Mouse (Mus musculus) liver, embryonic 13.5 days (tissue): ENCODE data around the gene Pdzd2. TPM values are rescaled to one million over a fixed set of nuclear protein-coding genes. Genes with fewer than 3 reads are reported as not detected.
"Not testable (repeated sequence)": the region's sequence is repeated elsewhere in the genome, so short reads cannot be mapped to it uniquely, and the experiment has no call there.

ENCODE experiments used
- ATAC-seq: fragments of 200-750 bp; cut with Nextera tagmentation; 2 replicates; pipeline ENCODE4 v1.8.0; 2017; ENCODE audit warnings: low read depth, mild to moderate bottlenecking, moderate number of reproducible peaks, moderate library complexity
- DNase-seq: peaks from one replicate; pipeline ENCODE4 v3.0.0; 2022
- H3K27ac ChIP-seq: fragments of 300-500 bp; sonication (generic); 2 replicates; pipeline ENCODE4 v1.5.1; 2015; ENCODE audit warnings: moderate library complexity, mild to moderate bottlenecking, inconsistent platforms
- H3K27me3 ChIP-seq: fragments of 300-500 bp; sonication (generic); 2 replicates; pipeline ENCODE4 v1.6.1; 2015; ENCODE audit warnings: mild to moderate bottlenecking, inconsistent platforms
- H3K36me3 ChIP-seq: fragments of 300-500 bp; sonication (generic); 2 replicates; pipeline ENCODE4 v1.6.1; 2015; ENCODE audit warnings: mild to moderate bottlenecking, inconsistent platforms
- H3K4me1 ChIP-seq: fragments of 300-500 bp; sonication (generic); replicated peaks from 2 replicates; pipeline ENCODE4 v1.6.1; 2015; ENCODE audit warnings: inconsistent platforms
- H3K4me2 ChIP-seq: fragments of 300-500 bp; sonication (generic); 2 replicates; pipeline ENCODE4 v1.6.1; 2015; ENCODE audit warnings: inconsistent platforms, mild to moderate bottlenecking, moderate library complexity
- H3K4me3 ChIP-seq: fragments of 300-500 bp; sonication (generic); replicated peaks from 2 replicates; pipeline ENCODE4 v1.5.1; 2015; ENCODE audit warnings: mild to moderate bottlenecking, inconsistent platforms
- H3K9ac ChIP-seq: fragments of 300-500 bp; sonication (generic); 2 replicates; pipeline ENCODE4 v1.6.1; 2015; ENCODE audit warnings: mild to moderate bottlenecking, inconsistent platforms
- H3K9me3 ChIP-seq: fragments of 300-500 bp; sonication (generic); replicated peaks from 2 replicates; pipeline ENCODE4 v1.6.1; 2016; ENCODE audit warnings: inconsistent platforms
- WGBS: fragments of 180-500 bp; shearing (Covaris S2); methylation state at CpG from one replicate; pipeline ENCODE4 v1.1.7; 2015; ENCODE audit not compliant: insufficient replicate concordance; 5-methylcytosine and 5-hydroxymethylcytosine counted together
- polyA plus RNA-seq: library from polyadenylated mRNA; unstranded; fragments of >200 nt; fragmentation: Nextera tagmentation; extraction: Ambion mirVana; gene quantifications from 2 replicates; pipeline ENCODE4 v1.2.1, GENCODE M21; 2015

Gene Pdzd2
- polyA plus RNA-seq, 1 experiment from 2014 or later, result 1.5 TPM

DNA sequence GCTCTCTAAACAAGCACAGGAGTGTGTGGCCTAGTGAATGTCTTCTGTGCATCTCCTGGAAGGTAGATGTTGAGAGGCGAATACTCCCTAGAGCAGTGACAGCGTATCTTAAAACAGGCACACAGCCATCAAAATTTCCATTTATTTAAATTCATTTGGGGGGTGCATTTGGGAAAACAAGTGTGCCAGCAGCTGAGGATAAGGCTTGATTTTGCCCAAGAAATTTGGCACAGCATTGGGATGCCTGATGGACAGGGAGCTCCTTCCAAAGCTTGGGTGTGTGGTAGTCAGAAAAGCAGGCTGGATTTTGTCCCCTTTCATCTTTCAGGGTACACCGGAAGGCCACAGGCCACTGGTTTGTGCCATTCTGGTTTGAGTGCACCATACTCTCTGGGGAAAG is 369.6 kb downstream of the Pdzd2 start:
- ATAC-seq (no peak), DNase-seq (no peak)
- no peak overlapping the region for H3K9ac ChIP-seq
- no peak overlapping the region for H3K27ac ChIP-seq
- H3K36me3 ChIP-seq, result no peaks in the 10 kb centered on the region
- no peak overlapping the region for H3K4me3 ChIP-seq
- no peaks in the 10 kb centered on the region for H3K27me3 ChIP-seq
- H3K4me1 ChIP-seq, result peaks cover 53% of the 10 kb centered on the region
- H3K4me2 ChIP-seq, result no peak overlapping the region
- WGBS, result 85% methylated on average over 3 of the region's 3 CpGs
- H3K9me3 ChIP-seq, result no peaks in the 10 kb centered on the region

GRCm38 (mm10) chr15:12368850-12369249 is 370.9 kb downstream of the Pdzd2 start:
- ATAC-seq (no peak), DNase-seq (no peak)
- no peaks in the 10 kb centered on the region for H3K27me3 ChIP-seq
- peaks cover 48% of the 10 kb centered on the region for H3K4me1 ChIP-seq
- 58% methylated on average over 4 of the region's 4 CpGs for WGBS
- no peak overlapping the region for H3K9ac ChIP-seq
- H3K4me3 ChIP-seq, result no peak overlapping the region
- no peak overlapping the region for H3K4me2 ChIP-seq
- no peak overlapping the region for H3K27ac ChIP-seq
- no peaks in the 10 kb centered on the region for H3K9me3 ChIP-seq
- H3K36me3 ChIP-seq, result no peaks in the 10 kb centered on the region

DNA sequence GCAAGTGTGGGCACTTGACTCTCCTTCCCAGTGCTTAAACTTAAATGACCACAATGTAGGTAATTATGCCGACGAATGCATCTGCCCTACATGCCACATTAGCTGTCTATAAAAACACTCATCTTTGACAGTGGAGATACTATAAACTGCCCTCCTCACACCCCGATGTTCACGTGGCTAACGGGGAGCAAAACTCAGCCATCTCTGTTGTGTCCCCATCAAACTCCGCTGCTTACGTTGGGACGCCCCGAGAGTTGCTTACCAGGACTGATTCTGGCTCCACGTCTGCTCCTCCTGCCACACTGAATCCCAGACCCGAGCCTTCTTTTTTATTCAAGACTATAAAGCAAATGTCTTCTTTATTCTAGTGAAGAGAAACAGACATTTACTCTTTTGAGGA is 371.4 kb downstream of the Pdzd2 start:
- H3K36me3 ChIP-seq, result no peaks in the 10 kb centered on the region
- no peak overlapping the region; the same call in 1 of the 2 replicates for H3K4me3 ChIP-seq
- ATAC-seq, result no peak
- H3K9me3 ChIP-seq, result no peaks in the 10 kb centered on the region
- H3K4me1 ChIP-seq, result peaks cover 45% of the 10 kb centered on the region
- peak overlapping the region; percentile 61; the same call in 1 of the 2 replicates for H3K9ac ChIP-seq
- peak overlapping the region; percentile 64 for H3K4me2 ChIP-seq
- H3K27ac ChIP-seq, result peak overlapping the region; percentile 88
- H3K27me3 ChIP-seq, result no peaks in the 10 kb centered on the region
- 75% methylated on average over 11 of the region's 11 CpGs for WGBS
- DNase-seq, result no peak

DNA sequence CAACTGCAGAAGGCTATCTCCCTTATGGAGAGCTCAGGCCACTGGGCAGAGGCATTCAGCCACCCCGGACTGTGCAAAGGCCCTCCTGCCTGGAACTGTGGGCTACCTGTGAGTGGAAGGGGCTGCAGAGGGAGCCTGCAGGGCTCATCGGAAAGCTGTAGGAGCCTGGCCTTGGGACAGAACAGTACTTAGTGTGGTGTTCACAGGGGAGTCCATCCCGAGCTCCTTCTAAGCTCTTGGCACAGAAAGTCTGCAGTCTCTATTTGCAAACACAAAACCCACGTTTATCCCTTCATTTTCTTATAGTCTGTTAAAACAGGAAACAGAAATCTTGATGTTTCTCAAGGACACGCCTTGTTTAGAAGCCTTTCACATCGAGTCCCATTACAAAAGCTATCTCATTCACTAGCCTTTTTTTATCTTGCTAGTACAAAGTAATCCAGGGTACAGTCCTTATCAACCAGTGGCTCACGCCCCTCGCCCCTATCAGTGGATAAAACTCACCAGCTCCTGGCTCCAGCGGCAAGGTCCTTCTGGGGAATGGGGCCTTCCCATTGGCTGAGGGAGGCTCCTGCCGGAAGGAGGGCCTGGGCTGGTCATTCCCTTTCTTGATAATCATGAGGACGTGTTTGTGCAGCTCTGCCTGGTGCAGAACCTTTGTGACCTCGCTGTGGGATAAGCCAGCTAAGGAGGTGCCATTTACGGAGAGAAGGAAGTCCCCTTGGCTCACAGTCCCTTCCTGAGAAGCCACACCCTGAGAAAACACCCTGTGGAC is 372.2 kb downstream of the Pdzd2 start:
- Histone ChIP-seq H3K27me3 (no peaks in the 10 kb centered on the region), H3K4me3 (peak overlapping the region; percentile 37), H3K4me2 (peak overlapping the region; percentile 64), H3K27ac (peak overlapping the region; percentile 88), H3K4me1 (peaks cover 45% of the 10 kb centered on the region), H3K9ac (peak overlapping the region; percentile 61; the same call in 1 of the 2 replicates), H3K36me3 (no peaks in the 10 kb centered on the region), H3K9me3 (no peaks in the 10 kb centered on the region)
- peak; percentile 86 for DNase-seq
- peak; percentile 87 for ATAC-seq
- 11% methylated on average over 13 of the region's 13 CpGs for WGBS

- Histone ChIP-seq H3K4me2 (peak overlapping the region; percentile 64), H3K27ac (peak overlapping the region; percentile 88), H3K4me1 (peaks cover 45% of the 10 kb centered on the region), H3K9ac (peak overlapping the region; percentile 61; the same call in 1 of the 2 replicates), H3K4me3 (peak overlapping the region; percentile 37)
- not testable (repeated sequence) for ATAC-seq, H3K9me3 ChIP-seq, H3K27me3 ChIP-seq, H3K36me3 ChIP-seq, DNase-seq
- 61% methylated on average over 11 of the region's 11 CpGs for WGBS
Observed at GRCm38 (mm10) chr15:12366580-12367305, 373.0 kb downstream of the Pdzd2 start.

- WGBS, result 59% methylated on average over 3 of the region's 3 CpGs
- DNase-seq (no peak), ATAC-seq (no peak)
- H3K4me2 ChIP-seq, result no peak overlapping the region
- no peaks in the 10 kb centered on the region for H3K9me3 ChIP-seq
- H3K27me3 ChIP-seq, result no peaks in the 10 kb centered on the region
- no peak overlapping the region for H3K4me3 ChIP-seq
- H3K36me3 ChIP-seq, result peaks cover 3% of the 10 kb centered on the region; the same call in 1 of the 2 replicates
- peak overlapping the region; percentile 40; the same call in 1 of the 2 replicates for H3K27ac ChIP-seq
- no peak overlapping the region for H3K9ac ChIP-seq
- peaks cover 41% of the 10 kb centered on the region for H3K4me1 ChIP-seq
Observed at GRCm38 (mm10) chr15:12366072-12366469, 373.7 kb downstream of the Pdzd2 start.

DNA sequence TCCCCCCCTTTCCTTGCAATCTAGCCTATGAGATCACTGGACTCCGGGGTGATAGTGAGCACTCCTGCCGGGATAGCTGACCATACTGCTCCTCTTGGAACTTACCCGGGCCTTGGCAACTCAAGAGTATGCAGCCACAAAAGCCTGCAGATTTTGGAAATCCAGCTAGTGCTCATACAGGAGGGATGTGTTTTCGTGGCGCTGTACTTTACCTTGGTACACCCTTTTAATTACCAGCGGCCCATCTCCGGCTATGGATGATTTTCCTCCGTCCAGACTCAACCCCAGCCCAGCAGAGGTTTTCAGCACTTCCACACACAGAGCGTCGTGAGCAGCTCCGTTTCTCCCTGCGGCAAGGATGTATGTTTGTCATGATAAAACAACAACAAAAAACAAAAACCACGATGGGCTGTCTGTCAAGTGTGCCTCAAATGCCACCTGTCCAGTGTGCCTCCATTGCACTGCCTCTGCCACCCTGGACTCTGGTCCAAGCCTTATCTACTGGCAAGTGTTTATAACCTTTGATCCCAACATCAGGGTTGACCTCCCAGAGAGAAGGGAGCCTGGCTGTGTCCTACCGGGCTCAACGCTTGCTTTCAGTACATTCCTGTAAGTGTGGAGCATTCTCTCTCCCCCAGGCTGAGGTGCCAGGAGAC is 374.2 kb downstream of the Pdzd2 start:
- peaks cover 7% of the 10 kb centered on the region; the same call in 1 of the 2 replicates for H3K36me3 ChIP-seq
- no peak overlapping the region for H3K4me2 ChIP-seq
- no peaks in the 10 kb centered on the region for H3K27me3 ChIP-seq
- peaks cover 41% of the 10 kb centered on the region for H3K4me1 ChIP-seq
- H3K9me3 ChIP-seq, result no peaks in the 10 kb centered on the region
- DNase-seq (no peak), ATAC-seq (no peak)
- H3K4me3 ChIP-seq, result no peak overlapping the region
- H3K27ac ChIP-seq, result 0 out of 2 replicates have a peak overlapping the region, but pooled peaks have one; percentile 40
- H3K9ac ChIP-seq, result no peak overlapping the region
- WGBS, result 63% methylated on average over 15 of the region's 15 CpGs

GRCm38 (mm10) chr15:12364096-12364495 is 375.6 kb downstream of the Pdzd2 start:
- Histone ChIP-seq H3K4me1 (peaks cover 40% of the 10 kb centered on the region), H3K27me3 (no peaks in the 10 kb centered on the region), H3K9ac (no peak overlapping the region), H3K36me3 (peaks cover 7% of the 10 kb centered on the region; the same call in 1 of the 2 replicates), H3K4me2 (no peak overlapping the region), H3K4me3 (no peak overlapping the region), H3K27ac (no peak overlapping the region), H3K9me3 (no peaks in the 10 kb centered on the region)
- ATAC-seq (no peak), DNase-seq (no peak)
- 64% methylated on average over 4 of the region's 4 CpGs for WGBS

DNA sequence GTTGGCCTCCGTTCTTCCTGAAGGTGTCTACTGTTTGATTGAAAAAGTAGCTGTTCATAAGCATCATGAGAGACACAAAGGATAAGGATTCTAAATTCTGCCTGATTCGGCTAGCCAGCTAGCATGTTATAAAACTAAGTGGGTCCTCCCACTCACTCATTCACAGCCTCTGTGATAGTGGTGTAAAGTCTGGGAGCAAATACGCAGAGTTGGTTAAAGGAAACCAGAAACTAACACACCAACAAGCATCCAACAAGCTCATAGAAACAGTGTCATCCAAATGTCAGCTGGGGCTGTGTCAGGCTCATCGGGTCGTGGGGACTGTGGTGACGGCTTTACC is 377.1 kb downstream of the Pdzd2 start:
- H3K9ac ChIP-seq, result no peak overlapping the region
- H3K9me3 ChIP-seq, result no peaks in the 10 kb centered on the region
- peaks cover 13% of the 10 kb centered on the region; the same call in 1 of the 2 replicates for H3K36me3 ChIP-seq
- no peak overlapping the region for H3K4me2 ChIP-seq
- WGBS, result 82% methylated on average over 6 of the region's 6 CpGs
- no peaks in the 10 kb centered on the region for H3K27me3 ChIP-seq
- H3K4me3 ChIP-seq, result no peak overlapping the region
- DNase-seq, result no peak
- ATAC-seq, result no peak
- peaks cover 26% of the 10 kb centered on the region for H3K4me1 ChIP-seq
- no peak overlapping the region for H3K27ac ChIP-seq

GRCm38 (mm10) chr15:12362001-12362700 is 377.6 kb downstream of the Pdzd2 start:
- no peak overlapping the region for H3K4me3 ChIP-seq
- WGBS, result 78% methylated on average over 14 of the region's 14 CpGs
- H3K9me3 ChIP-seq, result no peaks in the 10 kb centered on the region
- no peak overlapping the region for H3K9ac ChIP-seq
- ATAC-seq (no peak), DNase-seq (no peak)
- no peak overlapping the region for H3K4me2 ChIP-seq
- no peak overlapping the region for H3K27ac ChIP-seq
- no peaks in the 10 kb centered on the region for H3K27me3 ChIP-seq
- H3K4me1 ChIP-seq, result peaks cover 21% of the 10 kb centered on the region
- peaks cover 16% of the 10 kb centered on the region; the same call in 1 of the 2 replicates for H3K36me3 ChIP-seq
